Mouse (Mus musculus) right cerebral cortex, adult 2 months (tissue): ENCODE measurements around the gene Opalin.

Source experiments
- DNase-seq, 2 experiments: peaks; one replicate each; pipeline ENCODE4 v3.0.0; 2021 to 2022; ENCODE audit warnings: low spot score in 2 of 2

Gene Opalin

DNA sequence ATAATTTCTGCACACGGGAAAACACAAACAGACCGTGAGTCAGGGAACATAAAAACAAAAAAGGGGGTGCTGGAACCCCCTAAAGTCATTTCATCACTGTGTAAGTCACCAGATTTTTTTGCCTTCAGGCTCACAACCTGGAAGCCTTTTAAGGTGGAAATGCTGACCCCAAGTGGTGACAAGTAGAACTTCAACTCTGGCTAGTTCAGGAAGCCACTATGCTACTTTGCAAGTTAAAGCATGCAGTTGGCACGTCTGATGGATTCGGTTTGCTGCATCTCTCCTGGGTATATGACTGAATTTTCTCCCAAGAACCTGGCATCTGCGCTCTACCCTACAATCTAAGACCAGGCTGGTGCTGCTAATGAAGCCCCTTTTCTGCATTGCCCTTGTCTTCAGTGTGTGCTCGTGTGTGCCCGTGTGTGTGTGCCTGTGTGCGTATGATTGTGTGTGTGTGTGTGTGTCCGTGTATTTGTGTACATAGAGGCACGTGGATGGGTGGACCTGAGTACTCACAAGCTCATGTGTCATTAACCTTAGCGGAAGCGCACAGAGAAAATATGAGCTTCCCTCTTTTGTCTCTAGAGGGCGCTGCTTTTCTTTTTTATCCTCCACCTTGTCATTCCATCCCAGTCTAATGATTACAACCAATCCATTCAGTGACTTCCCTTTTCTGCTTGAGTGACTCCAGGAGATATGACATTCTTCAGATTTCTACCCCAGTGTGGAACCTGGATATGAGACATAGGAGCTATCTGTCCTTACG is 60.8 kb downstream of the Opalin start:
- peak; percentile 78 to 80 for DNase-seq

DNA sequence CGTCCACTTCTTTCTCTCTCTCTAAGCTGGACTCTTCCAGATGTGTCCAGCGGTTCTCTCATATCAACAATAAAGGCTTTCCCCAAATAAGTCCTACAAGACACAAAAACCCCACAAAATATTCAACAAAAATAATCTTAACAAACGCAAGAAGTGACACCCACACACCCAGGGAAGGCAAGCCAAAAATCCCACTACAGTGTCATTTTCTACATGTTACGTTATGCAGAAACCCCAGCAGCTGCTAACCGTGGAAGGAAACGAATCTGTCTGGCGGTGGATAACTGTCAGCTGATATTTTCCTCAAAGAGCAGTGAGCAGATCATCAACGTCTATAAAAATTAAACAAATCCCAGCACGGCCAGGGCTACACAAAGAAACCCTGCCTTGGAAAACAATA is 62.9 kb downstream of the Opalin start:
- DNase-seq, result peak in 1 of 2 experiments; percentile 55

DNA sequence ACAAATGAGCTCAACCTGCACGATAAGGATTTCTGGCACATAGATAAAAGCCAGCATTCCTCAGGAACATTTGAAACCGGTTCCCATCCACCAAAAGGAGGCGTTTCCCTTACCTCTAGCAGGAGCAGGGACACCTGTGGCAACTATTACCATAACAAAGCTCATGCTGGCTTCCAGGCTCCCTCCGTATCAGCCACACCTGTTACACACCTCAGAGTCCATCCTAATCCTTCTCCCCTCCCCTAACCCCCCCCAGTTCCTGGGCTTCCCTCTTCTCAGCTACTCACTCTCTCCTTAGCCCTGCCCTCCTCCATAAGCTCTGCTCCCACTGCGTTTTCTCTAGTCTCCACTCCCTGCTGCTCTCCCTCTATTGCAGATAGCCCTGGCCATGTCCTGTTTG is 63.3 kb downstream of the Opalin start:
- no peak for DNase-seq
